Mouse (Mus musculus): ENCODE results near the gene Vmn1r219. TPM values are rescaled to one million over a fixed set of nuclear protein-coding genes. Genes with fewer than 3 reads are reported as not detected.
A peak's percentile ranks its signal among the peaks of the same experiment; 100 is the strongest.
"Not testable (repeated sequence)": the region's sequence is repeated elsewhere in the genome, so short reads cannot be mapped to it uniquely, and the experiment has no call there.

The Vmn1r219 gene
- total RNA-seq (2021) = not detected

DNA sequence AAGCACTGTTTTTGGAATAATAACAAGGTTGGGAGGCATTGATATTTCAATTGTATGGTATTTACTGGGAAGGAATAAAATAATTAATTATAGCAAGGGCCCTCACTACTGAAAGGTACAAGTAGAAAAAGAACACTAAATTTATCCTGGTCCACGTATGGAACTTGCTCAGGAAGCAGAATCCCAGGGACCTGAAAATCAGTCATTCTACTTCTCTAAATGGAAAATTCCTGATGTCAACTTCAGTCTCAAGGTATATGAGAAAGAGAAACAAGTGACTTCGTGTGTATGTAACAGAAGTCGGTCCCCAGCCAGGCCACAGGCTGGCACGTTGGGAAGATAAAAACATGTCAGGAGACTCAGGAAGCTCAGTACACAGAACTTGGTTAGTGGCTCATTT lies at the start of gene Vmn1r219:
Gene Vmn1r219 (plus strand): TSS at position 301 of the 400 bp plus-strand sequence.
- no peak for DNase-seq (ENCODE audit: extremely low spot score in 1 of 2, low spot score in 1 of 2)

GRCm38 (mm10) chr13:23118126-23118525 lies 41.0 kb upstream of the Vmn1r219 start, which contains the start of gene Vmn1r217:
Gene Vmn1r217 (minus strand): TSS chr13:23118226.
- DNase-seq (ENCODE audit: extremely low spot score in 1 of 2, low spot score in 1 of 2) = not testable (repeated sequence)

DNA sequence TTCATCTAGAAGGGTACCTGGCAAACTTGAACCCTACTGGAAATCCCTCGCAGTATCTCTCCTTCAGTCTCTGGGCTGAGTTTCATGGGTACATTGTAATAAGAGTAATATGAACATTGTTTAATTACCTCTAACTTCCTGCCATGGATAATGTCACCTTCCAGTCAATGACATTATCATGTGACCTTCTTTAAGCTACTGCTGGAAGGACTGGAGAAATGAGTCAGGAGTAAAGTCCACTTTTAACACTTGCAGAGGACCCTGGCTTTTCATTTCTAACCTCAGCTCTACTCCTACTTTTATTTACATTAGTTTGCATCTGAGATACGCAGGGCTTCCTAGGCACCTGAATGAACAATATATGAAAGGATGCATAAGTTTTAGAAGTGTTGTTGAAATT lies 38.5 kb upstream of the Vmn1r219 start:
- no peak for DNase-seq (ENCODE audit: extremely low spot score in 1 of 2, low spot score in 1 of 2)

GRCm38 (mm10) chr13:23133099-23133498 lies 26.0 kb upstream of the Vmn1r219 start, which contains the start of gene Vmn1r218:
Gene Vmn1r218 (plus strand): TSS chr13:23133155.
- DNase-seq (ENCODE audit: extremely low spot score in 1 of 2, low spot score in 1 of 2) = no peak

DNA sequence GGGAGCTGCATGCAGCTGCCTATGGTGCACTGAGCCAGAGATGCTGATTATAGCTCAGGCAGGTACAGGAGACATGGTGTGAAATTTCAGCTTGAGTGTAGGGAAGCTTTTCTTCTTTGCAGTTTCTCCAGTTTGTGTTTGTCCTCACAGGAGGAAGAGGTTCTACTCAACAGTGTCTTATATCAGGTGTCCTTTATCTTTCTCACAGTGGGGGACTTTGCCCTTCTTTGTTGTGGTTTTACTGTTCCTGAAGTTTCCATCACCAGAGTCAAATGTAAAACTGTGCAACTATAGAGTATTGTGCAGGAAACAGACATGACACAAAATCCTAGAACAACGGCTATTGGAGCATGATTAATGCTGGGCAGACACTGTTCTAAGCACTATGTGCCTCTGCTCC lies 25.6 kb upstream of the Vmn1r219 start:
- no peak for DNase-seq (ENCODE audit: extremely low spot score in 1 of 2, low spot score in 1 of 2)

GRCm38 (mm10) chr13:23138880-23139279 lies 20.2 kb upstream of the Vmn1r219 start:
- DNase-seq (ENCODE audit: extremely low spot score in 1 of 2, low spot score in 1 of 2) = peak in 1 of 2 experiments; percentile 18

- no peak for DNase-seq (ENCODE audit: extremely low spot score in 1 of 2, low spot score in 1 of 2)
Observed at GRCm38 (mm10) chr13:23157848-23158247, 1.3 kb upstream of the Vmn1r219 start.

GRCm38 (mm10) chr13:23166471-23166870 lies 7.4 kb downstream of the Vmn1r219 start:
- DNase-seq (ENCODE audit: extremely low spot score in 1 of 2, low spot score in 1 of 2) = not testable (repeated sequence)

GRCm38 (mm10) chr13:23187875-23188274 lies 28.8 kb downstream of the Vmn1r219 start, which contains the start of gene Vmn1r220:
Gene Vmn1r220 (minus strand): TSS chr13:23187975.
- DNase-seq (ENCODE audit: extremely low spot score in 1 of 2, low spot score in 1 of 2) = no peak

DNA sequence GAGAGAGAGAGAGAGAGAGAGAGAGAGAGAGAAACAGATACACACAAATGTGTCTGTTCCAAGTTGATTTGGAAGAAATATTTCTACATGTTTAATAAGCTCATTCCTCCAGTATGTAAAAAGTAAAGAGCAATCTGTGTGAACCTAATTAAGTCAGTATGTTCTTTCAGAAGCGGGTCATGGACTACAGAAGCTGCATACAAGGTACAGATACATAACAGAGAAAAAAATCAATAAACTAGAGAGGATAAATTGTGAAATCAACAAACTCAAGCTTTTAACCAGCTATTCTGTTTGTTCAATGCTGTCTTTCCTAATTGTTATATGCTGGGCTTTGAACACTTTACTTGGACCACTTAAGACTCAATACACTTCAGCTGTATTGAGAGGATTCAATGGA lies 44.8 kb downstream of the Vmn1r219 start:
- DNase-seq (ENCODE audit: extremely low spot score in 1 of 2, low spot score in 1 of 2) = not testable (repeated sequence)

DNA sequence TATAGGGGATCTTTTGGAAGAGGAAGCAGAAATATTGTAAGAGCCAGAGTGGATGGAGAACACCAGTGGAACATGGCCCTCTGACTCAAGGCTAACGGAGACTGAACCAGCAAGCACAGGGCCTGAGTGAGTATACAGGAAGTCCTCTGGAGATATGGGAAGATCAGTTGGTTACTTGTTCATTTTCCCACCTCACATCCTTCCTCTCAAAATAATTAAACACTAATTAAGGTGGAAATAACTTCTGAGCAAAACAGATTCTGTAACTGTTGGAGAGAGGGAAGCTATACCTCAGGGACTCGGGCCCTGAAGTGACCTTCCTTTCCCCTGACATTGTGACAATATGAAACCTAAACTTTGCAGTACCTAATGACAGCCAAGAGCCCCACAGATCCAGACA lies 54.7 kb downstream of the Vmn1r219 start, which contains the start of gene Vmn1r221:
Gene Vmn1r221 (plus strand): TSS at position 301 of the 400 bp plus-strand sequence.
- DNase-seq (ENCODE audit: extremely low spot score in 1 of 2, low spot score in 1 of 2) = not testable (repeated sequence)

Other genes with a start within 250 kb of the Vmn1r219 start
- gene Vmn1r213, start 151.7 kb upstream of the Vmn1r219 start, total RNA-seq (2021) = not detected
- not detected for gene Vmn1r214, start 128.9 kb upstream of the Vmn1r219 start, total RNA-seq (2021)
- not detected for gene Vmn1r215, start 91.3 kb upstream of the Vmn1r219 start, total RNA-seq (2021)
- gene Vmn1r217, start 41.1 kb upstream of the Vmn1r219 start, total RNA-seq (2021) = not detected
- not detected for gene Vmn1r218, start 26.2 kb upstream of the Vmn1r219 start, total RNA-seq (2021)
- gene Vmn1r220, start 28.7 kb downstream of the Vmn1r219 start, total RNA-seq (2021) = not detected
- gene Vmn1r221, start 54.8 kb downstream of the Vmn1r219 start, total RNA-seq (2021) = not detected
- gene Vmn1r222, start 76.6 kb downstream of the Vmn1r219 start, total RNA-seq (2021) = not detected
- not detected for gene Vmn1r223, start 87.8 kb downstream of the Vmn1r219 start, total RNA-seq (2021)
- 10 to 100 TPM; 34.3 to 40.0 TPM for gene Zfp322a, start 209.9 kb downstream of the Vmn1r219 start, total RNA-seq (2021)